In the genomic region with DNA sequence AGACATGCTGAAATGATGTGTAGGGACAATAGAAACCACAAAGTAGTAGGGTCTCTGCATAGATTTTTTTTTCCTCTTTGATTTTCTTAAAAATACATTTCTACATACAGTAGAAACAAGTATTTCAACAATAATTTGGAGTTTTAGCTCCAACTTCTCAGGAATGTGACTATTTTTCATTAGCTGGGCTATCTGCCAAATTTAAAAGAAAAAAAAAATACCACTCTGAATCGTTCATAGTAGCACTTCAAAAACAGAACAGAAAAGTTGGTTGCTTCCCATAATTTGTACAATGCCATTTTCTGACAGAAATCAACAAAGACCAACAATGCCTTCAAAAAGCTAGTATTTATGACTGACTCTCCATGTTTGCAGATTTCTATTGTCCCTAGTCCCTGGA, we compare ENCODE assay signal across 8 mouse cellular contexts. TPM values are rescaled to one million over a fixed set of nuclear protein-coding genes. Genes with fewer than 3 reads are reported as not detected.
DNase-seq lines count a peak whose midpoint lies in the region; ATAC-seq and TF ChIP-seq lines count a peak whose summit lies in the region.

No protein-coding gene starts in this region.

- peak overlapping the region; percentile 60 for H3K9ac ChIP-seq in heart, embryonic 11.5 days (ENCODE audit: low read depth, low read length)
- H3K9ac ChIP-seq in forebrain, embryonic 16.5 days (replicated peaks; ENCODE audit: low read depth, low read length), result 0 out of 2 replicates have a peak overlapping the region, but pooled peaks have one; percentile 25
- H3K9ac ChIP-seq in liver, embryonic 16.5 days (ENCODE audit: low read depth, low read length), result peak overlapping the region; percentile 44

- peaks cover 22% of the 10 kb centered on the region for H3K4me1 ChIP-seq in heart, embryonic 11.5 days (ENCODE audit: control insufficient read depth, insufficient read depth, low read length)
- peaks cover 75% of the 10 kb centered on the region for H3K4me1 ChIP-seq in E14TG2a.4 (replicated peaks; ENCODE audit: low read depth, low read length)
- peaks cover 52% of the 10 kb centered on the region for H3K4me1 ChIP-seq in forebrain, embryonic 16.5 days (replicated peaks; ENCODE audit: control insufficient read depth, insufficient read depth, low read length)
- H3K4me1 ChIP-seq in liver, embryonic 16.5 days (ENCODE audit: control insufficient read depth, low read depth, low read length), result peaks cover 25% of the 10 kb centered on the region

- 18% methylated on average over 1 of the region's 1 CpGs for WGBS in heart, embryonic 11.5 days (ENCODE audit: insufficient replicate concordance)
- 0% methylated on average over 1 of the region's 1 CpGs for WGBS in forebrain, embryonic 16.5 days
- 14% methylated on average over 1 of the region's 1 CpGs for WGBS in liver, embryonic 16.5 days (ENCODE audit: insufficient replicate concordance)

- ATAC-seq in heart, embryonic 11.5 days (replicated peaks; ENCODE audit: insufficient number of reproducible peaks, low FRiP score, low TSS enrichment), result no peak
- no peak for ATAC-seq in forebrain, embryonic 16.5 days
- ATAC-seq in liver, embryonic 16.5 days (ENCODE audit: low read depth), result no peak

- TF ChIP-seq CTCF in E14TG2a.4 (conservative IDR thresholded peaks at IDR 0.05; ENCODE audit: low read length), result no peak

- DNase-seq in heart, adult 11 months, result no peak
- no peak for DNase-seq in thymus, adult 18-20 months
- DNase-seq in thymus, postnatal 14 days, result no peak
- DNase-seq in B cell, adult 2 months, result no peak

- peak overlapping the region; percentile 84 for H3K4me2 ChIP-seq in heart, embryonic 11.5 days
- peak overlapping the region; percentile 86 for H3K4me2 ChIP-seq in forebrain, embryonic 16.5 days (ENCODE audit: low read length)
- H3K4me2 ChIP-seq in liver, embryonic 16.5 days (ENCODE audit: low read depth, low read length), result peak overlapping the region; percentile 74

- peak overlapping the region; percentile 62 for H3K27ac ChIP-seq in heart, embryonic 11.5 days (ENCODE audit: low read depth, low read length)
- H3K27ac ChIP-seq in forebrain, embryonic 16.5 days (ENCODE audit: low read length), result no peak overlapping the region
- no peak overlapping the region; the same call in 1 of the 2 replicates for H3K27ac ChIP-seq in liver, embryonic 16.5 days (ENCODE audit: low read length)

- H3K36me3 ChIP-seq in heart, embryonic 11.5 days (ENCODE audit: control insufficient read depth, insufficient read depth, low read length), result 0 out of 2 replicates have a peak, but pooled peaks cover 2% of the 10 kb centered on the region
- H3K36me3 ChIP-seq in E14TG2a.4 (ENCODE audit: insufficient read depth, low read length), result peaks cover 83% of the 10 kb centered on the region
- no peaks in the 10 kb centered on the region for H3K36me3 ChIP-seq in forebrain, embryonic 16.5 days (ENCODE audit: control insufficient read depth, insufficient read depth)
- no peaks in the 10 kb centered on the region; the same call in 1 of the 2 replicates for H3K36me3 ChIP-seq in liver, embryonic 16.5 days (ENCODE audit: control insufficient read depth, insufficient read depth)

- no peaks in the 10 kb centered on the region for H3K9me3 ChIP-seq in heart, embryonic 11.5 days (replicated peaks; ENCODE audit: control insufficient read depth, low read length)
- no peaks in the 10 kb centered on the region for H3K9me3 ChIP-seq in E14TG2a.4 (ENCODE audit: low read length)
- H3K9me3 ChIP-seq in forebrain, embryonic 16.5 days (ENCODE audit: control insufficient read depth, low read length), result no peaks in the 10 kb centered on the region
- H3K9me3 ChIP-seq in liver, embryonic 16.5 days (replicated peaks; ENCODE audit: control insufficient read depth, low read length), result no peaks in the 10 kb centered on the region

- peak overlapping the region; percentile 56 for H3K4me3 ChIP-seq in heart, embryonic 11.5 days (ENCODE audit: low read depth, low read length)
- H3K4me3 ChIP-seq in E14TG2a.4 (replicated peaks; ENCODE audit: low read length), result peak overlapping the region; percentile 88
- H3K4me3 ChIP-seq in forebrain, embryonic 16.5 days (replicated peaks; ENCODE audit: low read length), result peak overlapping the region; percentile 46
- H3K4me3 ChIP-seq in liver, embryonic 16.5 days (ENCODE audit: low read depth, low read length), result peak overlapping the region; percentile 48

- no peaks in the 10 kb centered on the region for H3K27me3 ChIP-seq in heart, embryonic 11.5 days (ENCODE audit: control insufficient read depth, insufficient read depth, low read length)
- H3K27me3 ChIP-seq in E14TG2a.4 (ENCODE audit: insufficient read depth, low read length), result no peaks in the 10 kb centered on the region
- no peaks in the 10 kb centered on the region for H3K27me3 ChIP-seq in forebrain, embryonic 16.5 days (replicated peaks; ENCODE audit: control insufficient read depth, insufficient read depth, low read length)
- H3K27me3 ChIP-seq in liver, embryonic 16.5 days (ENCODE audit: control insufficient read depth, insufficient read depth, low read depth, low read length), result no peaks in the 10 kb centered on the region

RNA-seq across cellular contexts. Expression of a gene that starts 4.2 kb away (rescaled TPM):
- polyA plus RNA-seq in heart, embryonic 11.5 days (2014; fragmentation: Nextera tagmentation; extraction: Ambion mirVana), result 22.3 and 25.5 TPM in 2 replicates
- polyA plus RNA-seq in forebrain, embryonic 16.5 days (2015; fragmentation: Nextera tagmentation; extraction: Ambion mirVana), result 14.4 and 16.7 TPM in 2 replicates
- 7.3 TPM in 2 replicates for polyA plus RNA-seq in liver, embryonic 16.5 days (2015; fragmentation: Nextera tagmentation; extraction: Ambion mirVana)

RNA-seq across cellular contexts. Expression of a gene that starts 27.2 kb away (rescaled TPM):
- polyA plus RNA-seq in heart, embryonic 11.5 days (2014; fragmentation: Nextera tagmentation; extraction: Ambion mirVana), result 353 and 356 TPM in 2 replicates
- 438 and 507 TPM in 2 replicates for polyA plus RNA-seq in forebrain, embryonic 16.5 days (2015; fragmentation: Nextera tagmentation; extraction: Ambion mirVana)
- 116 and 120 TPM in 2 replicates for polyA plus RNA-seq in liver, embryonic 16.5 days (2015; fragmentation: Nextera tagmentation; extraction: Ambion mirVana)

RNA-seq across cellular contexts. Expression of a gene that starts 49.3 kb away (rescaled TPM):
- polyA plus RNA-seq in heart, embryonic 11.5 days (2014; fragmentation: Nextera tagmentation; extraction: Ambion mirVana), result 0.72 and 0.90 TPM in 2 replicates
- polyA plus RNA-seq in forebrain, embryonic 16.5 days (2015; fragmentation: Nextera tagmentation; extraction: Ambion mirVana), result 0.20 and 0.60 TPM in 2 replicates
- polyA plus RNA-seq in liver, embryonic 16.5 days (2015; fragmentation: Nextera tagmentation; extraction: Ambion mirVana), result 8.5 and 8.7 TPM in 2 replicates

RNA-seq across cellular contexts. Expression of a gene that starts 56.2 kb away (rescaled TPM):
- polyA plus RNA-seq in heart, embryonic 11.5 days (2014; fragmentation: Nextera tagmentation; extraction: Ambion mirVana), result 4,475 and 4,598 TPM in 2 replicates
- 3,622 and 3,688 TPM in 2 replicates for polyA plus RNA-seq in forebrain, embryonic 16.5 days (2015; fragmentation: Nextera tagmentation; extraction: Ambion mirVana)
- polyA plus RNA-seq in liver, embryonic 16.5 days (2015; fragmentation: Nextera tagmentation; extraction: Ambion mirVana), result 2,023 and 2,306 TPM in 2 replicates
